Mouse (Mus musculus) retina, postnatal 1 day (tissue): ENCODE results near the gene Olfr827.

ENCODE experiments used
- DNase-seq: peaks from one replicate; pipeline ENCODE4 v3.0.0-alpha.2; 2012

Olfr827 gene

DNA sequence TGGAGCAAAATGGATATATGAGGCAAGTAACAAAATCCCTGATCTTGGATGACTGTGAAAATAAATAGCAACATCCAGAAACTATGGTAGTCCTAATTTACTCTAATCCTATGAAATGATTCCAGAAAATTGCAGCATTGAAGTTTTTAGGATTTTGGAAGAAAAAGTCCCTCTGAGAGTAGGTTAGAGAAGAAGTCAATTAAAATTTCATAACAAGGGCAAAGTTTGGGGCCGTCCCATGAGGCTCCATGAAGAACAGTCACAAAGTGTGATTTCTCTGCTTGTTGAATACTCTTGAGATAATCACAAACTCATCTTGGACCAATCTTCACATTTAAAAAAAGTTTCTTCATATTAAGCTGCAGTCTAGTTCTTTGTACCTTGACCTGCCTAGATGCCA lies at the start of gene Olfr827:
TSS of gene Olfr827 (minus strand) at position 101 of the 400 bp plus-strand sequence.
- DNase-seq, result no peak

GRCm38 (mm10) chr10:130263203-130263602 lies 49.0 kb upstream of the Olfr827 start:
- peak; percentile 91 for DNase-seq

GRCm38 (mm10) chr10:130259483-130259882 lies 45.3 kb upstream of the Olfr827 start:
- peak; percentile 73 for DNase-seq

DNA sequence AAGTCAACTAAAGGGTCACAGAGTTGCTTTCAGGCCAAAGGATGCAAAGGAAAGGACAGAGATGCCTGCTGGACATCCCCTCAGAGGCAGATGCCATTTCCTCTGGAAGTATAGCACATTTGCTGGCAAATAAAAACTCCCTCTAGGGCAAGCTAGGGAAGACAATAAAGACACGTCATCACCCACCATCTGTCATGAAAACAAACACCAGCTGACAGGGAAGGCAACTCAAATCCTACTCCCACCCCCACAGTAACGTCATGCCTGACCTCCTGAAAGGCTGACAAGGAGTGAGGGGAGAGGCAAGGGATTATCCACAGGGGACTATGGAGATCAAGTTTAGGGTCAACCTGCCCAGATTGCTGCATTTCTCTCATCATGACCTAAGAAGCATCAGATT lies 30.1 kb upstream of the Olfr827 start:
- DNase-seq, result peak; percentile 92

DNA sequence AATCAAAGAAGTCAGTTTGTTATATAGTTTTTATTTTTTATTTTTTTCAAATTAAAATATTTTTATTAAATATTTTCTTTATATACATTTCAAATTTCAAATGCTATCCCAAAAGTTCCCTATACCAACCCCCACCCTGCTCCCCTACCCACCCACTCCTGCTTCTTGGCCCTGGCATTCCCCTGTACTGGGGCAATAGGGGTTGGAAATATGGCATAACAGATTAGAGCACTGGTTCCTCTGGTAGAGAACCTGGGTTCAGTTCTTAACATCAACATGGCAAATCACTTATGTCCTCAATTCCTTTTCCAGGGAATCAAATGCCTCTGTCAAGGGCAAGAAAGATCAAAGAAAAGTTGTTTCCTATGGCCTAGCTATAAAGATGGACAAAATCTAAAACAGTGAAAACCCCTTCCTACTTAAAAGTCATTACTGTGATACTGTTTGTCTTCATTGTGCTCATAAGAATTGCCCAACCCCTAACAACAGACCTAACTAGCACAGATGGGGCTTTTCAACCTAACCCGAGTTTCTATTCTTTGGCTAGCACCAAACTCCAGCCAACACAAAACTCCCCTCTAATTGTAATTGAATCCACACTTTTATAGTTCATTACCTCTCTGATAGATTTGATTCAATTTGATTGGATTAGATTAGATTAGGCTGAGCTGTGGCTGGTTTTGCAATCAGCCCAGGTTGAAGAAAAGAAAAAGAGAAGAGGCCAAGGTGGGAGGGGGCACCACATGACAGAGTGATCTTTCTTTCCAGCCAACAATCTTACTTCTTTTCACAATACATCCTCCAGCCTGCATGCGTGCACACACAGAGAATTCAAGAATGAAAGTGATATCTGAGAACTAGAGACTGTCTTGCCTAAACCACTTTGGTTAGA lies 24.4 kb upstream of the Olfr827 start:
- DNase-seq, result peak; percentile 39

- no peak for DNase-seq
Observed at GRCm38 (mm10) chr10:130234576-130234975, 20.4 kb upstream of the Olfr827 start.

GRCm38 (mm10) chr10:130232117-130232516 lies 17.9 kb upstream of the Olfr827 start:
- DNase-seq, result no peak

GRCm38 (mm10) chr10:130229584-130229983 lies 15.4 kb upstream of the Olfr827 start:
- peak; percentile 68 for DNase-seq

GRCm38 (mm10) chr10:130228246-130228645 lies 14.0 kb upstream of the Olfr827 start:
- peak; percentile 82 for DNase-seq

GRCm38 (mm10) chr10:130225034-130225433 lies 10.8 kb upstream of the Olfr827 start:
- no peak for DNase-seq

DNA sequence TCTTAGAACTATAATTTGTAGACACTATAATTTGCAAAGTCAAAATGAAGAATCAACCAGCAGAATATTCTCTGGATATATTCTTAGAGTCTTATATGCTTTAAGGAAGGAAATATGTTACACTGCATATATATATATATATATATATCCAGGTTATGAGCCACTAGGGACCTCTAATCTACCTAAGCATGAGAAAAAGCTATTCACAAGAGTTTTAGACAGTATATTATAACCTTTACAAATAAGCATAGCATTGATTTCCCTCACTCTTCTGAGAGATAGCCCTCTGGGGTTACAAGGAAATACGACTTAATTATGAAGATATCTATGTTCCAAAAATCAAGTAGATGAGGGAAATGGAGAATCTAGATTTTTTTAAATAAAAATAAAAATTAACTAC lies 30.1 kb downstream of the Olfr827 start, which contains the start of gene Olfr826:
TSS of gene Olfr826 (minus strand) at position 101 of the 400 bp plus-strand sequence.
- DNase-seq, result no peak

DNA sequence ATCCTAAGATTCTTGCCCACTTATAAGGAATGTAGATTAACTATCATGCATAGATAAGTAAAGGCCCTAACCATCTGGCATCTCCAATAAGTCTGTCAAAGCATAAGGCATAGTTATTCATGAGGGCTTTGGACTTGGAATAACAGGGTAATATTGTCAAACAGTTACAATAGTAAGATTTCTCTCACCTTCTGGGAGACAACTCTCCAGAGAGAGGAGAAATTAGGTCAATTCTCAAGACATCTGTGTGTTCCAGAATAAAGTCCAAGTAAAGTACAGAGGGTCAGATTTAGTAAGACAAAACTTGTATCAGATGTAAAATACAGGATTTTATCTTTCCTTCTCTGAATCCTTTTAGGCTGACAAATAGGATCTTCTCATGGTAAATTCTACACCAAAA lies 47.5 kb downstream of the Olfr827 start, which contains the start of gene Olfr825:
TSS of gene Olfr825 (minus strand) at position 101 of the 400 bp plus-strand sequence.
- no peak for DNase-seq

GRCm38 (mm10) chr10:130165196-130165595 lies 49.0 kb downstream of the Olfr827 start:
- DNase-seq, result no peak
